19 mouse cellular contexts compared by ENCODE assay signal in genomic region chr14:120335366-120335765, GRCm38 (mm10).
"Had no signal": no experiment of that assay in that cellular context is flagged by ENCODE, and none has a peak within 500 bp of the region (broad histone marks: within the 10 kb centered on the region; RNA-seq: fewer than 3 reads in every experiment).

No protein-coding gene starts in this region.

- H3K4me2 ChIP-seq: liver, embryonic 13.5 days; midbrain, embryonic 15.5 days; neural tube, embryonic 12.5 days; neural tube, embryonic 15.5 days had no signal

- H3K36me3 ChIP-seq: liver, embryonic 13.5 days; midbrain, embryonic 10.5 days; midbrain, embryonic 15.5 days; neural tube, embryonic 12.5 days; neural tube, embryonic 15.5 days had no signal

- DNase-seq: kidney, postnatal 10 days; kidney, postnatal 36 days; layer of hippocampus, postnatal 36 days; liver, embryonic 13.5 days; lung, adult 2 months; lung, postnatal 36 days; right cerebral cortex, adult 18-20 months; right cerebral cortex, postnatal 14 days; right cerebral cortex, postnatal 4 days; thymus, adult 2 months; thymus, postnatal 14 days; thymus, postnatal 4 days had no signal

- H3K4me3 ChIP-seq: left cerebral cortex, adult 2 months; liver, embryonic 13.5 days; megakaryocyte, embryonic 14.5 days; midbrain, embryonic 10.5 days; midbrain, embryonic 15.5 days; neural tube, embryonic 12.5 days; neural tube, embryonic 15.5 days had no signal

- H3K9ac ChIP-seq: liver, embryonic 13.5 days; midbrain, embryonic 15.5 days; neural tube, embryonic 12.5 days; neural tube, embryonic 15.5 days had no signal

- H3K9me3 ChIP-seq: liver, embryonic 13.5 days; megakaryocyte, embryonic 14.5 days; midbrain, embryonic 10.5 days; midbrain, embryonic 15.5 days; neural tube, embryonic 12.5 days; neural tube, embryonic 15.5 days had no signal

- H3K27ac ChIP-seq: left cerebral cortex, adult 2 months; liver, embryonic 13.5 days; midbrain, embryonic 10.5 days; midbrain, embryonic 15.5 days; neural tube, embryonic 12.5 days; neural tube, embryonic 15.5 days had no signal

- ATAC-seq: lung, postnatal 0 days; midbrain, embryonic 15.5 days had no signal

- H3K27me3 ChIP-seq: liver, embryonic 13.5 days; megakaryocyte, embryonic 14.5 days; midbrain, embryonic 15.5 days; neural tube, embryonic 12.5 days; neural tube, embryonic 15.5 days had no signal
